Mouse (Mus musculus): ENCODE measurements around the gene Map3k4.

- no peak for TF ChIP-seq ZC3H11A (IDR thresholded peaks at IDR 0.05; ENCODE audit: borderline replicate concordance, low read depth, low read length)
- no peak for TF ChIP-seq CHD2 (IDR thresholded peaks at IDR 0.05; ENCODE audit: low read depth, low read length)
Observed at GRCm38 (mm10) chr17:12307251-12308135, 11.1 kb downstream of the Map3k4 start.
